Mouse (Mus musculus) retina, postnatal 7 days (tissue): ENCODE data around the gene Ret.

ENCODE experiments used
- DNase-seq: peaks from one replicate; pipeline ENCODE4 v3.0.0-alpha.2; 2012; ENCODE audit warnings: low read depth, low spot score

Gene Ret

DNA sequence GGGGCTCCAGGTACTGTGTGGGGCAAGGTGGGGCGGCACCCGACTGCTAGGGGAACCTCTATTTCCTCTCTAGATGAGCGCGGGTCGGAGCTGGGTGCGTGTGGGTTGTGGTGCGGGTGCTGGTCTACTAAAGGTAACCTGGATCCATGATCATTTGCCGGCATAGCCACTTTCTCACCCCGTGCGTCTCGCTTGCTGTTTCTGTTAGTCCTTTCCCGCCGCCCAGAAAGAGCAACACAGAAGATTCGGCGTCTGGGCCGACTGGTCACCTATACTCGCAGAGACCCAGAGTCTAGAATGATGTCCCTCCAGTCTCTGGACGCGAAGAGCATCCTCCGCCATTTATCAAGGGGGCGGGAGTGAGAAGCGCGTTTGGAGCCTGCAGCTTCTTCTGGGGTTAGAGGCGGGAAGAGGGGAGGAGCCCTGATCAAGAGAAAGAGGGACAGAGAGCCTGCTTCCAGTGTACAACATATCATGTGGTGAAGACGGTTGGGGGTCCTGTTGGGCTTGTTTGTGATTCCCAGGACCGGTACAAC, at the start of gene Ret:
Gene Ret (minus strand): TSS at position 279 of the 536 bp plus-strand sequence.
- no peak for DNase-seq

GRCm38 (mm10) chr6:118247161-118247560, 49.6 kb upstream of the Ret start:
- DNase-seq: no peak

GRCm38 (mm10) chr6:118244106-118244505, 46.6 kb upstream of the Ret start:
- DNase-seq: no peak

DNA sequence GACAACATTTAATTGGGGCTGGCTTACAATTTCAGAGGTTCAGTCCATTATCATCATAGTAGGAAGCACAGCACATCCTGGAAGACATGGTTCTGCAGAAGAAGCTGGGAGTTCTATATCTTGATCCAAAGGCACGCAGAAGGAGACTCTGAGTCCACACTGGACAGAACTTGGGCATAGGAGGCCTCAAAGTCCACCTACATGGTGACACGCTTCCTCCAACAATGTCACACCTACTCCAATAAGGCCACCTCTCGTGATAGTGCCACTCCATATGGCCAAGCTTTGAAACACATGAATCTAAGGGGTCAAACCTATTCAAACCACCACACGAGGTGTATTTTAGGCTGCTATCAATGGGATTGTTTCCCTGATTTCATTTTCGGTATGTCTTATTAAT, 45.4 kb upstream of the Ret start:
- DNase-seq: no peak

GRCm38 (mm10) chr6:118226072-118226471, 28.6 kb upstream of the Ret start:
- DNase-seq: peak; percentile 11

DNA sequence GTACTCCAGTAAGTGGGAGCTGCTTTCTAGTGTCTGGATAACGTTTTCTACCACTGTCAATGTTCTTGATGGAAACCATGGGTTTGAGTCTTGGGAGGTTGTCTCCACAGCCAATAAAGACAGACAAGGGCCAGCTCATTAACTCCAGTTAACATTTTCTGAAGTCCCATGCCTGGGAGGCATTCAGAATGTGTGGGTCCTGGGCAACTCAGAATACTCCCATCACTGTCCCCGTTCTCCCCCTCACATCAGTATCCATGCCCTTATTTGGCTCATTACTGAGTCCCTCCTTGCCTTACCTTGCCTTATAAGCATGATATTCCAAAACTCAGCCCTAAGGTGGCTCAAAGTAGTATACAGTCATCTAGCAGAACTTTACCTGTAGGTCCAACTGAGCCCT, 25.0 kb upstream of the Ret start:
- DNase-seq: no peak

GRCm38 (mm10) chr6:118215676-118216075, 18.2 kb upstream of the Ret start:
- DNase-seq: no peak

- DNase-seq: no peak
Measured at GRCm38 (mm10) chr6:118208326-118208725, 10.8 kb upstream of the Ret start.

DNA sequence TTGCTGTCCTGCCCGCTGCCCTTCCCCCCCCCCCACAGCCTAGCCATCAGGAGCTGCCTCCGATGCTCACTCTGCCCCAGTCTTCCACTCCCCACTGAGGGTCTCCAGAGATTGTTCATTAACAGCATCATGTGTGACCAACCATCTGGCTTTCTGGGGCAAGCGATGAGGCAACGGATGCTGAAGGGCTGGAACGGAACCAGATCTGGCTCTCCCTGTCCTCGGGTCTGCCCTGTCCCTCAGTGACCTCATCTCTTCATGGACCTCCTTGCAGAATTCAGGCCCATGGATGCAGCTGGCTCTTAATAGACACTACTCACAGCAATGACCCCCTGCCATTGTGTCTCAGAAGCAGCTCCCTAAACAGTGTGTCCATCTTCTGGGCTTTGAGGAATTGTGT, 8.9 kb upstream of the Ret start:
- DNase-seq: no peak

DNA sequence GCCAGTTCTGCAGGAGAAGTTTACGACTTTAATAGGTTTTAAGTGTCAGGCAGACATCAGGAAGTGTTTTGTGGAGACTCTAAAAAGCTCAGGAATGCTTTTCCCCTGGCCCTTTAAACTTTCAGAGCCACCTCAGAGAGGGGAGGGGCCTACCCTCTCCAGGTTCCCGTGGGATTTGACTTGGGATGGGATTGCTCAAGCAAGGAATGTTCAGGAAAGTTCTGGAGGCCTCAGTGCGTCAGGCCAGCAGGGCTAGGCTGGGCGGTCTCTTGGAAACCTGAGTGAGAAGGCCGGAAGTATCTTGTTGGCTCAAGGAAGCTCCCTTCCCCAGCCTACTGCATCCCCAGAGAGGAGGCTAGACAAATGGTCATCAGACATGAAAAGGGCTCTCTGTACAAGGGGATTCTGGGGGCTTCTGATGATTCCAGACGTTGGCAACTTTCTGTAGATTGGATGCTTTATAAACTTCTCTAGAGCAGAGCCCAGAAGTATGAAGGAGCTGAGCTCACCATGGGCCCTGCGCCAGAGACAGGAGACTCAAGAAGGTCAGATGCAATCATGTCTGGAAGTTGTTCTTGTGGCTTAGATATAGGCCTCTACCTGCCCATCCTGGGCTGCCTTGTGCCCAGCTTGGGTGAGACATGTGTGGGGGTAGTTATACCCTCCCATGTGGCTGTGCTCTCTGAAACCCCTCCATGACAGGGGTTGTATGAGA, 7.8 kb upstream of the Ret start:
- DNase-seq: no peak

DNA sequence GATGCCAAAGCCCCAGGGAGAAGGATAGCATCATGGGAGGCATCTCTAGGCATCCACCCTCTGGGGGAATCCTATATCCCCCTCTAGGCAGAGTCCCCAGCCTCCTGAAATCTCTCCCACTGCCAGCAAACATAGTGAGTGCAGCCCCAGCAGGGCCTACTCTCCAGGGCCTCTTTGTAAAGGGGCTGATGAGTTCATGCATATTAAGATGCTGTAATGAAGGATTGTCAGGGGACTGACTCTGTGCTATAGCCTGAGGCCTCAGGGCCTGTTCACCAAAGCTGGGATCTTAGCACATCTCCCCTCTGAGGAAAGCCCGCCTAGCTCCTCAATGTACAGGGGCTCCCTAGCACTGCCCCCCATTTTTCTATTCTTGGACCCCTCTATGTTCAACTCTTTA, 6.6 kb upstream of the Ret start:
- no peak for DNase-seq

- no peak for DNase-seq
Measured at GRCm38 (mm10) chr6:118196751-118197439, 623 bp downstream of the Ret start.

GRCm38 (mm10) chr6:118195108-118195507, 2.4 kb downstream of the Ret start:
- peak; percentile 43 for DNase-seq

DNA sequence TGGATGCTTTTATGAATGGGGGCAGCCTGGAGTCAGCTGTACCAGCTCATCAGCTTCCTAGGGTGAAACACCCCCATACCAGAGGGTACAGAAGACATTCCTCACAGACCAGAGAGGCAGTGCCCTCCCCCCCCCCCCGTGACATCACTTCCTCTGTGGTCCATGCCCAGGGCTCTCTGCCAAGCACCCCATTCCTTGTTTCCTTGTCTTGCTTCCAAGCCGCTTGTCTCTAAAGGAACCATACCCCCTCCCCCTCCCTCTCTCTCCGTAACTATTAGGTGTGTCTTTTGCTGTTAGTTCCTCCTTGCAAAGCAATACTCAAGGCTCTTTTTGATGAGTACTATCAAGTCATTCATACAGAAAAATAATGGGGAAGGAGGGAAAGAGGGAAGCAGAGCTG, 4.6 kb downstream of the Ret start:
- no peak for DNase-seq

DNA sequence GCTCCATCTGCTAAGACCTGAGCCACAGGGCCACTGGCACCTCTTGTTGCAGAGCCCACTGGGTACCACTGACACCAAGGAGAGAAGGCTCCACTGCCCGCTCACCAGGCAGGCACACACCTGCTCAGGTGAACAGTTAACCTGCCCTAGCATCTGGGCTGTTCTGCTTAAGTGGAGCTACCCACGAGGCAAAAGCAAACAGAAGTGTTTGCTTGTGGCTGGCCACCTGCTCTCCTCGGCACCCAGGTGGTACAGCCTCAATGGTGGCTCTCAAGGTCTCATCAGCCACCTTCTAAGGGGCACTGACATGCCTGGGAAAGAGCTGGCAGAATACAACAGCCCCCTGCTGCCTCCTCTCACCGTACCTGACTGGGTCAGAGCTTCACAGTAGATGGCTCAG, 5.3 kb downstream of the Ret start:
- no peak for DNase-seq

DNA sequence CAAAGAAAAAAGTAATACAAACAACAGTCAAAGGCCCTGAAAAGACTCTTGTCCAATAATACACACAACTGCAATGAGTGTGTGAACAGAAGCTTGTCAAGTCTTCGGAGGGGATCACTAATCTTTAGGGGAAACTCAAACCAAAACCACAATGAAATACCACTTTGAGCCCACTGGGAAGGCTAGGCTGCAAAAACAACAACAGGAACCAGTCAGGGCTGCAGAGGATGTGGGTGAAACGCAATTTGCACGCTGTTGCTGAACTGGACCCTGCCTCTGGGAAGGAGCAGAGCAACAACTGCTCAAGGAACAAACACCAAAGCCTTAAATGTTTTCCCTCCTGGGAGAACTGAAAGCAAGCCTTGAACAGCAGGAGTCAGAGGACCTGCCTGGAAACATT, 7.8 kb downstream of the Ret start:
- no peak for DNase-seq

GRCm38 (mm10) chr6:118188599-118188998, 8.9 kb downstream of the Ret start:
- no peak for DNase-seq

GRCm38 (mm10) chr6:118187285-118187641, 10.3 kb downstream of the Ret start:
- DNase-seq: no peak

DNA sequence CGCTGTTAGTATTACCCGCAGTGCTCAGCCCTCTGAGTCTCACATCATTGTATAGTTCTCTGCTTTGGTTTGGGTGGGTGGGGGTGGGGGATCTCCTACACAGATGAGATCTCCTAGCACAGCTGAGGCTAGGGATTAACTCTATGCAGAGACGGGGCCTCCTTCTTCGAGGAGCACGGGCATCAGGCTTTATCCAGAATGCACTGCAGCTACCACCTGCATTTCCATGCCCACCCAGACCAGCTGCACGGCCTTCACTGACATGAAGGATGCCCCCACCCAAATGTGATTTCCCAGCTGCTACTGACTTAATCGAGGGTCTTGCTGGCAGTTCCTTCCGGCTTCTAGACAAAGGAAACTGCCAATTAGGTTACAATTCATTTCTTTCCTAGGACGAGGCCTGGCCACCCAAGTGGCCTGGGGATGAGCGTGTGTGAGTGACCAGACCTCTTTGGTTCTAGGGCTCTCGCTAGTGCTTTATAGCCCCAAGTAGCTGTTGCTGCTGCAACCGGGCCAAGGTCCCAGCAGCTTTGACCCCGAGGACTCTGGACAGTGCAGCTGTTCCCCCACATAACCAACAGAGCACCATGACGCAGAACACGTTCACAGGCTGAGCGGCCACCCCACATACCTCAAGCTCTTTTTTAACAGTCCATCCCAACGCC, 10.8 kb downstream of the Ret start:
- no peak for DNase-seq

DNA sequence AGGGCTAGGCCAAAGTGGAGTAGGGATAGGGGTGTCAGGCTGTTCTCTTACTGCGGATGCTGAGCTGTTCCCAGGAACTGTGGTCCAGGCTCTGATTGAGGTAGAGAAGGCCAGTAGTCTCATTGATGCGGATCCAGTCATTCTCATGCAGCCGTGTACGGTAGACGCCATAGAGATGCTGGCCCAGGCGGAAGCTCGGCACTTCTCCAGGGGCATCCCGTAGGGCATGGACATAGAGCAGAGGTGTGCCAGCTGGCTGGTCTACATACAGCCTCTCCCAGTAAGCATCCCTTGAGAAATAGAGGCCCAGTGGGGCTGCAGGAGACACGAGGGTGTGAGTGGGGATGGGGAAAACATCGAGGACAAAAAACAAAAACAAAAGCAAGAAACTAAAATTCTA, 13.4 kb downstream of the Ret start:
- no peak for DNase-seq

DNA sequence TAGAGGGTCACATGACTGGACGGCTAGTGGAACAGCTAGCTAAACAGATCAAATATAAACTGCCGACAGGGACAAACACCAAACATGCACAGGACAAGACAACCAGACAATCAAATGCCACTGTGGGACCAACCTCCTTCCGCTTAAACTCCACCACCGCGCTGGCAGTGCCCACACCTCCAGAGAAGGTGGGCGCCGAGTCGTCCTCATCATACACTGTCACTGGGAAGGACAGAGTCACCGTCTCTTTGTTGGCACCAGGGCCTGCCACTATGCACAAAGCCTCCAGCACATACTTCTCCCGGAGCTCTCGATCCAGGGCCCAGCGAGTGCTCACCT, 17.5 kb downstream of the Ret start:
- no peak for DNase-seq

GRCm38 (mm10) chr6:118179316-118180084, 18.0 kb downstream of the Ret start:
- peak; percentile 78 for DNase-seq
